Mouse (Mus musculus) erythroblast, embryonic 14.5 days (primary cell): ENCODE data around the gene Cd3g.

Source experiments
- GATA1 ChIP-seq: IDR thresholded peaks from 2 replicates; pipeline ENCODE4 v1.6.1; 2012; ENCODE audit warnings: low read length, inconsistent platforms, mixed read lengths
- TAL1 ChIP-seq: IDR thresholded peaks from 3 replicates; pipeline ENCODE4 v1.6.1; 2012; ENCODE audit warnings: low read length, inconsistent platforms, mixed read lengths

- TF ChIP-seq GATA1 (no peak), TAL1 (no peak)
Observed at GRCm38 (mm10) chr9:44954432-44954831, 25.8 kb downstream of the Cd3g start.
